Mouse (Mus musculus) thymus, postnatal 0 days (tissue): ENCODE measurements around the gene Dnah9. TPM values are rescaled to one million over a fixed set of nuclear protein-coding genes. Genes with fewer than 3 reads are reported as not detected.

Source experiments
- DNase-seq: peaks from one replicate; pipeline ENCODE4 v3.0.0-alpha.2; 2015; ENCODE audit warnings: low spot score
- polyA plus RNA-seq: library from polyadenylated mRNA; unstranded; fragments of >200 nt; fragmentation: Nextera tagmentation; extraction: Ambion mirVana; gene quantifications from 2 replicates; pipeline ENCODE4 v1.2.1, GENCODE M21; 2015

Dnah9 gene
- polyA plus RNA-seq, 1 experiment from 2014 or later: 1.2 TPM

DNA sequence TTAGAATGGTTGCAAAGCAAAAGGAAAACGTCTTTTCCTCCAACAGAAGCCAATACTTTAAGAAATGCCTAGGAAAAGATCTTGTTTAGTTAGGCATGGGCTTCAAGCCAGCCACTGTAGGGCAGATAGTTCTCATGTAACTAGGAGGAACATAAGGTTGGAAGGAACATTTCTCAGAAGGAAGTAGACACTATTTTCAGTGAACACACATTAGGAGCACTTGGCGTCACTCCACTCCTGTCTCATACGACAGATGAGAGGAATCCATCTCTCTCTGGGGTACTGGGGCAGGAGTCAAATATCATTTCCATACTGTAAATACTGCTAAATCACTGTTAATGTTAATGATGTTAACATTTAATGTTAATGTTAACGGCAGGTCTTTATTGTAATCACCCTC, 238.0 kb downstream of the Dnah9 start:
- no peak for DNase-seq

DNA sequence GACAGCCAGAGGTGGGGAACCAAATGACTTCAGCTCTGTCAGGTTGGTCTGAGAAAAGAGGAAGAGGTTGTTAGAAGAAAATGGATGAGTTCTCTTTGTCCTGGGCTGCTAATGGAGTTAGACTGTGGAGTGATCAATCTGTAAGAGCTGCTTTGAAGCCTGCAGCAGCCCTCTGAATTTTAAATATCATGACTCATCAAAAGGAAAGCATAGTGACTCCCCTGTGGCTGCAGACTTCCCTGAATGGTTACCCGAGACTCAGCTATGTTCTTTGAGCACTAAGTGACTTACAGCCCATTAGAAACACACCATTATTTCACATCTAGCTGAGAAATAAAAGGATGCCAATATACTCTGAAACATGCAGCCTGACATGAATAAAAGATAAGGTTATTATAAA, 240.4 kb downstream of the Dnah9 start:
- no peak for DNase-seq

DNA sequence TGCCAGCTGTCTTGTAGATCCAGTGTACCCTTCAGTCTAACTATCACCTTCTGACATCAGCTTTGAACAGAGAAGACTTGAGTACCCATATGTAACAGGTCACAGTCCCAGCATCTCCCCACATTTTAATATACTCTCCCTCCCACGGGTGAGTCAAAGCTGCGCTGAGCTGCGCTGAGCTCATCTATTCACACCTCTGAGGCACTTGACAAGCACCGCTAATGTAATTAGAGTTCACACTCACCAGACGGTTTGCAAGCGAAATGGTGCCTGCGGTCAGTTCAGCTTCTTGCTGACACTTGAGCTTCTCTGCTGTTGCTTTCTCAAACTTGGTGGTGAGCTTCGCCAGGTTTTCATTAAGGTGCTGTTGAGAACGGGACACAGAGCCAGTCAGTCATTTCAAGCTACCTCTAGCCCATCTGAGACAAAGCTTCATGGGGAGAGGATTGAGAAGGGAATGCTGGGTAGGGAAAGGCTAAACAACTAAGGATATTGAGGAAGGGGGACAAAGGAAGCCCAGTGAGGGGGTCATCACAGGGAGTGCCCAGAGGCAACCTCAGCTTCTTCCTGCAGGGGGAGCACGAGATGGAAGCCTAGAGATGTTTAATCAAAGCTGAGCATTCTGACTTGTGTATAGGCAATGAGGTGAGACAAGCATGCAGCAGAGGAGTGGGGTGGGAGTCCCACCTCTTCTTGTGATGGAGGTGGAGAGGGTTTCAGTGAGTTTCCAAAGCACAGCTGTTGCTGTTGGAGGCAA, 249.7 kb downstream of the Dnah9 start:
- no peak for DNase-seq

DNA sequence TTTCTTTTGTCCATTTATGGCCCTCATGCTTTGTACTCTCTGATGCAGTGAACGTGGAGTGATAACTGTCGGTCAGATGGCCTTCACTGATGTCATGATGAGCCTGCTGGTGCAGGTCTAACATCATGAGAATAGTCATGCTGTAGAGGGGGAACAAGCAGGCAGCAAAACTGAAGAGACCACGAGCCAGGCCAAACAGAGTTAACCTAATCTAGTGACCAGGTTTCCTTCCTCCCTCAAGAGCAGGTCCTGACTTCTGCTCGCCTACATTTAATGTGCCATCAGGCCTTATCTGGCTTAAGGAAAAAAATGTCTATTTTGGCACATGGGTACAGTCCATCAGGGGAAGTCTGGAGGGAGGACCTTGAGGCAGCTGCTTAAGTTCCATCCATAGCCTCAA, 259.2 kb downstream of the Dnah9 start:
- DNase-seq: no peak

DNA sequence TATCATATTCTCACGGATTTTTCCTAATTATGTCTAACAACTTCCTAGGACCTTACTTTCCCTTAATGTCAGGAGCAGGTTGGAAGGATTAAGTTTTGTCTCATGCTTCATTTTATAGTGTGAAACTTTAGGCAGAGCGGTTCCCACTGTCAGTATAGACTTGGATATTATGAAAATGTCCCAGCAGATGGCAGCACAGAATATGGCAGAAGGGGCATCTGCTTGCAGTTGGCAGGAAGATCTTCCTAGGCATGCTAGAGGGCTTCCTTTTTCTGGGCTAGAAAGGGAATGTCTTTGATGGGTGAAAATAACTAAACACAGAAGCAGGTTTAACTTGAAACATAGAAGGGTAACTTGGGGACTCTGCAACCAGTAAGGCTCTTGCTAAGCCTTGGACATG, 262.9 kb downstream of the Dnah9 start:
- no peak for DNase-seq

DNA sequence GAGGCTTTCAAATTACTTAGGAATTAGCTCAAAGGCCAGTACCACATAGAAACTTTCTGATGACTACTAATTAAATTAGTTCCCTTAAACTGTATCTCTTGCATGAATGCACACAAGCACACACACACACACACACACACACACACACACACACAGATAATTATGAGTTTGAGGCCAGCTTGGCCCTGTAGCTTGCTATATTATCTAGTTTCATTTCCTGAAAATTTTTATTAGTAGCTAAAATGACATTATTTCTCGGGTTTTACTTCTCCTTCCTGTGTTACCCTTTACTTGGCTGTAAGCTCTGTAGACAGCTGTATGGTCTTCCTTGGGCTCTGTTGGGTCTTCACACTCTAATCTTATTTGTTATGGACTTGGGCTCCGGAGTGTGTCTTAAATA, 264.4 kb downstream of the Dnah9 start:
- DNase-seq: no peak

DNA sequence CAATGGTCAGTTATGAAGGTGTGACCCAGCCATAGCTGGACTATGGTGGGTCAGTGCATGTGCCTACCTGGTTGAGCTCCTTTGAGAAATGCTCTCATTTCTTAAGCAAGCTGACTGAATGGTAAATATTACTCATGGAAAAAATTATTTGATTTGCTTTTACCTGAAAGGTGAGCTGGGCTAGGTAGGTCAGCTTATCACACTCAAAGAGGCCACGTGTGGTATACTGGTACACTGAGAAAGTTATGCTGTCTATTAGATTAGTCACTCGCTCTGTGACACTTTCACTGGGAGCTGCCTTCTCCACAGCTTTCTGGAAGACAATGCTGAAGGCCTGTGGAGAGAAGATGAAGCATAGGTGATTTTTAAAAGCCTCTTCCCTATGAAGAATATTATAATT, 286.9 kb downstream of the Dnah9 start:
- no peak for DNase-seq

DNA sequence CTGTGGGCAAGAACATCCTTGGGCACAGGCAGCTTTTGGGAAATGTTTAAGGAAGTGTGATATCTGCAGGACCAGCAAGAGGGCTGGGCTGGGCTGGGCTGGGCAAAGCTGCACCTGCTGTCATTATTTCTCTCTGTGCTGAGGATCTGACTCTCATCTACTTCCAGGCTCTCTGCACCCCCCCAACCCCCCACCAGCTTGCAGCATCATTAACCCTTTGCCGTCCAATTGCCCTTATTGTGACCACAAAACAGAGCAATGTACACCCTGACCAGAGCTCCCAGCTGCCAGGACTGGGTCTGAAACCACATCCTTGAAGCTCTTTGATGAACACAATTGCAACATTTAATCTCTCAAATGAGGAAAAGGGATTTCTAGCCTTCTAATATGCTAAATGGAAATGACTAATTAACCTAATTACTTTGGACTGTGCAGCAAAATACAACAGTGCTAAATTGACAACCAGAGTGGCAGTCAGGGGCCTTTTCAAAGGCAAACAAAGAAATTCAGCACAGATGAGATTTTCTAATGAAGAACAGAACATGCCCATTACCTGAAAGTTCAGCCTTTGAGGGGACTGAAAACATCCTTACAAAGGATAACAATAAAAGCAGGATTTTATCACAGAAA, 291.1 kb downstream of the Dnah9 start:
- no peak for DNase-seq

DNA sequence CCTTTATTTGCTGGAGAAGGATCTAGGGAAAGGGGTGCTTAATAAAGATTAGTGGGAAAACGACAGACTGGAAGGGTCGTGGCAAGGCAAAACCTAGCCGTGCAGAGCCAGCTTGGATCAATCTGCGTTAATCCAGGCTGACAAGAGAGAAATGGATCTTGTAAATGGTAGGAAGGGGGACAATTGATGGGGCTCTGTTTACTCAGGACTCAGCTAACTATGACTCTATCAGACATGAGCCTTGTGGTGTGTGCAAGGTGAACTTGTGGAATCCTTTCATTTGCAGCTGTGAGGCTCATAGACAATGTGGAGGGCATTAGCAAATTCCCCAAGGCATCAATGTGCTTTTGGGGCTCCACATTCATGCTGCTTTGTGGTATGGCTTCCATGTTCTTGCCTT, 306.9 kb downstream of the Dnah9 start:
- no peak for DNase-seq

DNA sequence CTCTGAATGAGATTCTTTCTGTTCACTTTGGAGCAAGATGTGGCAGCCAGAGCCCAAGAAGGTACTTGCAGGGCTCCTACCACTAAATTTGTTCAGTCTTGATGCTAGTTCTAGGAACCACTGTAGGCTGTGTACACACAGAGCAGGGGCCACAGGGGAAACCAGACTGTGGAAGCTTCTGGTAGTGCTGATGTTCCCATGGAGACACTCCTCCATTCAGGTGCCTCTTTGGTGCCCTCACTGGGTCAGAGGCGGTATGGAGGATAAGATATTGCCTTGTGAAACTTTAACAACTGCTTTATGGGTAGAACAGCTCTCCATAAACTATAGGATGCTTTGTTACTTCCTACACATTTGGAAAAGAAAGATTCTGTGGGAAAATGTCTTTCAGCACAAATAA, 316.3 kb downstream of the Dnah9 start:
- DNase-seq: peak; percentile 38

DNA sequence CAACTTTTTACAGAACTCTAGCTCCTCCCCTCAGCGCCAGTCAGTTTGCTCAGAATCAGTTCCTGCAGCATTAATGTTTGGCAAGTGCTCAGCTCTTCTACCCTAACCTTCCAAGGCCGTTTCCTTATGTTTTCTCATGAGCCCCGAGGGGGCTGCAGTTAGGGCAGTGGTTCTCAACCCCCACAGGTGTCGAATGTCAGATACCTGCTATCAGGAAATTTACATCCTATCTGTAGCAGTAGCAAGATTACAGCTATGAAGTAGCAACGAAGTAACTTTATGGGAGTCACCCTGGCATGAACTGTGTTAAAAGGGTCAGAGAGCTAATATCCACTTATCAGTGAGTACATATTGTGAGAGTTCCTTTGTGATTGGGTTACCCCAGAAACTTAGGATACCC, 321.9 kb downstream of the Dnah9 start:
- DNase-seq: no peak

DNA sequence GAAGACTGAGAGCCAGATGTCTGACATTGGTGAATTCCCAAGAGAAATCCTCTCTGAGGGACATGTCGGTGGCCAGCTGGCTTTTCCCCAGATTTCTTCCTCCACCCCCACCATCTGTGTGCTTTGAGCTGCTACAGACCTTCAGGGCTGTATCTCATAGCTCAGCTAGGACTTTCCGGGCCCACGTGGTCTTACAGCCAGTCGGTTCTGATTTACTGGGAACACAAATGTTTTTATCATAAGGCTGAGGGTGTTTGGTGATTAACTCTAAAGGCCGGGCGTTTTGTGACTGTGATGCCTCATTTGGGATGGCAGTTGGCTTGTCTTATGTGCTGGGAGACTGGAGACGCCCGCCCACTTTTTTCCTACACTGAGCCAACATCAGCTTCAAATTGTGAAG, 329.4 kb downstream of the Dnah9 start:
- DNase-seq: no peak

DNA sequence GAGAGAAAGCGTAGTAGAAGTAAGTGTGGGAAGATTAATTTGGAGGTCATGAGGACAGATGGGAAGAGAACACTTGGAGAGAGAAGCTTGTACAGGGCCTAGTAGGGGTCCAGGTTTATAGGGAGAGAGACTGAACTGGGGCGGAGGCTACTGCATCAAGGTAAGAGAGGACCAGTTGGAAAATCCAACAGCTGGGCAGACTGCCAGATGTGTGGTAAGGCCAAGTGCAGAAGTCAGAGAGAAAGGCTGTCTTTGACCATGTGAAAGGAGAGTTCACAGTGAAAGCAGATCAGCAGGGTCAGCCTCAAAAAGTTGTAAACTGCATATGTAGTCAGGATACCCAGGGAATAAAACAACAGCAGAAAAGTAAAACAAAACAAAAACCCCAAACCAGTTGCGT, 343.8 kb downstream of the Dnah9 start:
- DNase-seq: no peak

DNA sequence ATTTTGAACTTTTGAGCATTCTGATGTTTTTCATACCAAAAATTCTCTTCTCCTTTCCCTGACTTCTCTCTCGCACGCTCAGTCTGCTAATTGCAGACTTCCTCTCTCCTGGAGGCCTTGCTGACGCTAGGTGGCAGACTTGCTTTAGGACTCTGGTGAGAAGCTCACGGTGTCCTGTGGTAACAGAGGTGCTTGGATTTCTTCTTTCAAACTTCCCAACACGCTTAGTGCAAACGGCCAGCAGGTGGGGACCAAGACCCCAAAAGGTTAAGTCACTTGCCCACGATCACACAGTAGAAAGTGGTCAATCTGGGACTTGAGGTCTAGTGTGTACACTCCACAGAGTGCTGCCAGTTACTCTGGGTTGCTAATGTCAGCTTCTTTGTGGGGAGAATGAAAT, 347.5 kb downstream of the Dnah9 start:
- peak; percentile 53 for DNase-seq

DNA sequence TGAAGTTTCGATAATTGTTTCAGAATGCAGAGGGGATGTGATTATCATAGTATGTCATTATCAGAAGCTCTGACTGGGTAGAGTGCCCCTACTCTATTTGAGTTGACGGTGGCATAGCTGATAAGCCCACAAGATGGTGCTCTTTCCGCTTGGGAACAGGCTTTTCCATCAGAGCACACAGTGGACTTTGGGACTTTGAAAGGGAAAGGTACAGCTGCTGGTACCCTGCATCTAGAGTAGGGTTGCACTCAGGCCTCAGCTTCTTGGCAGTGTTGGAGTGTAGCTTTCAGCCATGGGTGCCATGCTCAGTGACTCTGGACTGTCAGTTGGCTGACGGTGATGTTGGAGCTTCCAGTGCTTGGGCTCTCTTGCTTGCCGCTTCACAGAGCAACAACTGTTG, 348.1 kb downstream of the Dnah9 start:
- DNase-seq: no peak

DNA sequence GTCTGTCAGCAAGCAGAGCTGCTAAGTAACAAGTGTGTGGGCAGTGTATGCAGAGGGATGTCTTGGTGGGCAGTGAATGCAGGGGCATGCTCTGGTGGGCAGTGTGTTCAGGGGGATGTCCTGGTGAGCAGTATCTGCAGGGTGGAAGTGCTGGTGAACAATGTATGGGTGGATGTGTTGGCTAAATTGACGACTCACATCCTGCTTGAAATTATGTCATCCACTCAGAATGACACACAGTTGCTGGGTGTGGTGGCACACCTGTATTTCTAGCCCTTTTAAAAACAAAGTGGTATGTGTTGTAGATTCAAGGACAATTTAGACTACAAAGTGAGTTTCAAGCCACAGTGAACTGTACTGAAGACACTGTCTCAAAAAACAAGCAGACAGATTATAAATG, 350.2 kb downstream of the Dnah9 start:
- DNase-seq: no peak

DNA sequence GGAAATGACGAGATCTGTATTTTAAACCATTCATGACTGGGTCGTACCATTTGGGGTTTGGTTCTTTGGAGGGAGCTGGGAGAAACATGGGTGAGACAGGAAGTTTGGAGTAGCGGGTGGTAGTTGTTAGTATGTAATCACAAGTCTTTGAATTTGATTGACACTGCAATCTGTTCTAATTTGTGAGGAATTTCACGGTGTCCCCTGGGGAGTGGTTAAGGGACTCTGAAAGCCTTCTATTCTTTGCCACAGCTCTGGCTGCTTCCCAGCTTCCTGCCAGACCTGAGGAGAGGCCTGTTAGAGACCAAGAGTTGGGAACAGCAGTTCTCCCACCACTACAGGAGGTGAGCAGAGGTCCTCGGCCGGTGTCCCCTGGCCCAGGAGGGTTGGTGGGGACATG, 352.1 kb downstream of the Dnah9 start:
- no peak for DNase-seq

DNA sequence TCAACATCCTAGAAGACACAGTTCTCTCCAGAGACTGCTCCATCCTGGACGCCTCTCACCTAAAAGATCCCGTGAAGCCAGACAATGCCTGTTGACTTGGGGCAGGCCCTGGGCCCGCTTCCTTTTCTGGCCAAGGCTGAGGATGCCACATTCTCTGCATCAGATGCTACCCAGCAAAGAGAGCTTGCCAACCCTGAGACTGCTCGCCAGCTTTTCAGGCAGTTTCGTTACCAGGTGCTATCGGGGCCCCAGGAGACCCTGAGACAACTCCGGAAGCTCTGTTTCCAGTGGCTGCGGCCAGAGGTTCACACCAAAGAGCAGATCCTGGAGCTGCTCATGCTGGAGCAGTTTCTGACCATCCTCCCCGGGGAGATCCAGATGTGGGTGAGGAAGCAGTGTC, 354.0 kb downstream of the Dnah9 start:
- DNase-seq: no peak

DNA sequence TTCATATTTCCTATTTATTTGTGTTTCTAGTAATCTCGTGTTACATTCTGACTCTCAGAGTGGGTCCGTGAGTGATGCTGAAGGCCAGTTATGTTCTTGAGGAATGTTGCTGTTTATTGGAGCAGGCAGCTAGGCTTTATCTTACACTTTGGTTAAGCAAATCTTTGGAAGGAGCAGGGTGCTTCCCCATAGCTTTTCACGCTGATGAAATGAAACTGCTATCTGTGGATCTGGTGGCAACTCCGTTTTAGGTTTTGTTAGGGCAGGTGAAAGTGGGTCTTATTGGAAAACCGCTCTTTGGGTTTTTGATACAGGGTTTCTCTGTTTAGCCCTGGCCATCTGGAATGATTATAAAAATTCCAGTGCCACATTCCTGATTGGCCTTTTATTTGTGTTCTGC, 356.3 kb downstream of the Dnah9 start:
- DNase-seq: no peak

DNA sequence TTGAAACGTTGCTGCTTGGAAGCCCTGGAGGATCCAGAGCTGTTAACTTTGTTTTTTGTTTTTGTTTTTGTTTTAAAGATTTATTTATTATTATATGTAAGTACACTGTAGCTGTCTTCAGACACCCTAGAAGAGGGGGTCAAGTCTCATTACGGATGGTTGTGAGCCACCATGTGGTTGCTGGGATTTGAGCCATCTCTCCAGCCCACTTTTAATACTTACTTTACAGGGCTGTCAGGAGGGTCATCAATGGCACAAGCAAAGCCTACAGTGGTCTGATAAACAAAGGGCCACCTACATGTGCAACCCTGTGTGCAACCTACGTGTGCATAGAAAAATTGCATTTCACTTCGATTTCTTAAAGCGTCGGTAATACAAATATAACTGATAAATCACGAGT, 360.8 kb downstream of the Dnah9 start:
- DNase-seq: no peak

DNA sequence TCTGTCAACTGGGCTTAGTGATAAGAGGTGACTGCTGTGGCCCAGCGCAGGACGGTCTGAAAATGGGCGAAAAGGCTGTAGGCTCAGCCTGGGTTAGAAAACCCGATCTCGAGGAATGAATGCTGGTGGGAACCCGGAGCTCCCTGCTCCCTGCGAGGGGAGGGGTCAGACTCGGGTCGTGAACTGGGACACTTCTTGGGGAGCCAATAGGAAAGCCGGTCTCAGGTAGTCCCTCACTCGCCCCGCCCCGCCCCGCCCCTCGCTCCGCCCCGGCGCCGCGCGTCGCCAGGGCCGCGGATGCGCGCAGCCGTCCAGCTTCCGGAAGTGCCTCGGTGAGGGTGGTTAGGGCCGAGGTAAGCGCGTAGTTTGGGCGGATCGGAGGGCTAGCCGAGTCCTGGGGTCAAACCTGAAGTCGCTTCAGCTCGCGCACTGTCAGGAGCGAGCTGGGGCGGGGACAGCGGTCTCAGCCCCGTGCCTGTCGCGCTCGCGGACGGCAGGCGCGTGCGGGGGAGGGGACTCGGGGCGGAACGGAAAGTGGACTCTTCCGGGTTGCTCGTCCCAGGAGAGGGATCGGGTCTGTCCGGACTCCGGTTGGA, 361.3 kb downstream of the Dnah9 start, which contains the start of gene Zkscan6:
TSS of gene Zkscan6 (plus strand) at position 267 of the 596 bp plus-strand sequence.
- peak; percentile 90 for DNase-seq

DNA sequence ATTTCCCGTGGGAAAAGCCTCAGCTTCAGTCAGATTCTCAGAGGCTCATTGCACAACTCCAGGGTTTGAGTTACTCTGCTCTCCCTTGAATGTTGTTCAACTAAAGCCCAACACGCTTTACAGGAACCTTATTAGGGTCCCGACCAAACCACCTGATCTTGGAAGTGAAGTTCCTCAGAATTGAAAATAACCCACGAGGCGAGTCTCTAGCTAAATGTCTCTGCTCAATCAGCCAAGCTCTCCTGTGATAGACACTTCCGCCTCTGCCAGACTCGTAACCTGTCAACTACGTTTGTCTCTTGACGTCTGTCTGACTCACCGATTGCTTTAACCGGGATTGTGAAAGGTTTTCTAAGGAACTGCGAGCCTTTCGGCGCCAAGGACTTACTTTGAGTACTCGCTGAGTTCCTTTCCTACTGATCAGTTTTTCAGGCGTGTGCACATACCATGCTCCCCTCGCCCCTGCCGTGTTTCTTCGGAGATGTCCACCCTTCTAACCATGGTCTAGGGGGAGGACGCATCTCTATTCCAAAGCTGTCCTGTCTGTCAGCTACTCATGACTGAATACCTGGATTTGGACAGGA, 361.9 kb downstream of the Dnah9 start:
- DNase-seq: peak; percentile 70

DNA sequence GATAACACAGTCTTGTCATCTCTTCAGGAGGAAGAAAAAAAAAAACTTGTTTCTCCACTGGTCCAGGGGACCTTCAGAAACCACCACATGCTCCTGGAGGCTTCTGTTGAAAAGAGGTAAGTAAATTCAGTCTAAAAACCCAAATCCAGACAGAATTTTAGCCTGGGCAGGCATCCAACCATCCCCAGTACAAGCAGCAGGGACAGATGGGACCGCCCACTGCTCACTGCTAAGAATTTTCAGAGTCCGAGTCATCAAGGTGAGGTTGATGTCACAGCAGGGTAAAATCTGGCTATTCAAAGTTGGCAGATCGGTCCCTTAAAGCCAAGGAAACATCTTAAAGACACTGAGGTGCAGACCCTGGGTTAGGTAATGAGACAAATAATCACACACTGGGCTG, 366.5 kb downstream of the Dnah9 start:
- no peak for DNase-seq
